Mouse (Mus musculus): ENCODE data around the gene Ube3c.

DNA sequence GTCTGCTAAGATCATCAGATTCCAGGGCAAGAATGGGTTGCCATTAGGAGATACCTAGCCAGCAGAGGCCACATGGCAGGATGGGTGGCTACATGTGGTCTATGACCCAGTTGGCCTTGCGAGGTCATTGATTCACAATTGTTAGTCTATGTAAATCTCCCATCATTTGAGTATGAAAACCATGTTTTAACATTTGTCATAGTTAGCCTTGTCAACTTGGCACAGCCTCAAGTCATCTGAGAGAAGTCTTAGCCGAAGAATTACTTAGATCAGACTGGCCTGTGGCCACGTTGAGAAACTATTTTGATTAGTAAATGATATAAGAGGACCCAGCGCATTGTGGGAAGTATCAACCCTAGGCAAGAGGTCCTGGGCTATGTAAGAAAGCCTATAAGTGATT is 138.2 kb downstream of the Ube3c start:
- no peak for TF ChIP-seq CTCF (conservative IDR thresholded peaks at IDR 0.05; ENCODE audit: insufficient read depth, insufficient read length, low read depth, low read length)
- no peak for TF ChIP-seq POLR2A (IDR thresholded peaks at IDR 0.05; ENCODE audit: low read depth, low read length)
